Mouse (Mus musculus) liver, embryonic 14.5 days (tissue): ENCODE data around the gene Mrpl49.

Experiments
- CTCF ChIP-seq: IDR thresholded peaks from 2 replicates; pipeline ENCODE4 v1.5.1; 2016; ENCODE audit warnings: antibody characterized with exemption, low read depth, control low read depth
- EP300 ChIP-seq: IDR thresholded peaks from 2 replicates; pipeline ENCODE4 v1.6.1; 2016; ENCODE audit warnings: antibody characterized with exemption, low read depth

- peak; percentile 69 for TF ChIP-seq EP300
- TF ChIP-seq CTCF: no peak
These were observed 42.5 kb downstream of the Mrpl49 start for GRCm38 (mm10) chr19:6014991-6015510.
